Mouse (Mus musculus) testis, adult 2 months (tissue): Measurements from ENCODE around the gene Cmpk1.

Experiments
- CTCF ChIP-seq: fragments of 200-500 bp; IDR thresholded peaks from 2 replicates; pipeline ENCODE4 v1.5.1; 2012; ENCODE audit warnings: low read depth, mild to moderate bottlenecking, inconsistent platforms, low read length, moderate library complexity; ENCODE audit not compliant: control insufficient read depth, insufficient read depth, insufficient replicate concordance
- POLR2A ChIP-seq: fragments of 200-500 bp; IDR thresholded peaks from 2 replicates; pipeline ENCODE4 v1.6.1; 2012; ENCODE audit warnings: low read depth, mild to moderate bottlenecking, inconsistent platforms, low read length, moderate library complexity; ENCODE audit not compliant: control insufficient read depth

DNA sequence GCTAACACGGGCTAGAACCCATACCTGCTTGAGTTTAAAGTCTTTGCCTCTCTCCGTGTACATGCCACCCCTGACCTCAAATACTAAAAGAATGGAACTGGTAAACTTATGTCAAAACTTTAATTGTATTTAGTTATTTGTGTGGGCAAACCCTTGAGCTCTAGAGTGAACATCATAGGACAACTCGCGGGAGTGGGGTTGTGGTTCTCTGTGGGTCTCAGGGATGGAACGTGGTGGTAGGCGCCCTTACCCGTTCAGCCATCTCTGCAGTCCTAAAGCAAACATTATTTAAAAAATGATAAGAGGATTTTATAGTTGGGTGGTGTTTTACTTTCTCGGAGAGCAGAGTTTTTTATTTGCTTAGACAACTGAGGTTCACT lies 840 bp downstream of the Cmpk1 start:
- TF ChIP-seq POLR2A (no peak), CTCF (no peak)
